Comparison of ENCODE assay signal across 8 mouse cellular contexts in genomic region chr1:23257306-23257895, GRCm38 (mm10).
A peak's percentile ranks its signal among the peaks of the same experiment; 100 is the strongest.
DNase-seq lines count a peak whose midpoint lies in the region; ATAC-seq and TF ChIP-seq lines count a peak whose summit lies in the region.

No protein-coding gene starts in this region.

- no peaks in the 10 kb centered on the region for H3K27me3 ChIP-seq in lung, embryonic 14.5 days (ENCODE audit: insufficient read depth, low read length)
- H3K27me3 ChIP-seq in hindbrain, embryonic 14.5 days (ENCODE audit: control insufficient read depth, insufficient read depth, low read length): no peaks in the 10 kb centered on the region
- H3K27me3 ChIP-seq in midbrain, embryonic 15.5 days (replicated peaks): no peaks in the 10 kb centered on the region

- ATAC-seq in lung, embryonic 14.5 days (ENCODE audit: insufficient read depth): no peak
- no peak for ATAC-seq in hindbrain, embryonic 14.5 days (ENCODE audit: low FRiP score)
- no peak for ATAC-seq in midbrain, embryonic 15.5 days (replicated peaks)

- no peaks in the 10 kb centered on the region; the same call in 1 of the 2 replicates for H3K4me1 ChIP-seq in lung, embryonic 14.5 days (ENCODE audit: insufficient read depth)
- H3K4me1 ChIP-seq in hindbrain, embryonic 14.5 days (replicated peaks; ENCODE audit: control insufficient read depth, insufficient read depth, low read length): peaks cover 7% of the 10 kb centered on the region
- peaks cover 21% of the 10 kb centered on the region for H3K4me1 ChIP-seq in midbrain, embryonic 15.5 days

- peak overlapping the region; percentile 86 for H3K9ac ChIP-seq in lung, embryonic 14.5 days
- peak overlapping the region; percentile 73 for H3K9ac ChIP-seq in hindbrain, embryonic 14.5 days
- peak overlapping the region; percentile 62 for H3K9ac ChIP-seq in midbrain, embryonic 15.5 days

- 16% methylated on average over 10 of the region's 10 CpGs for WGBS in lung, embryonic 14.5 days
- WGBS in hindbrain, embryonic 14.5 days: 20% methylated on average over 10 of the region's 10 CpGs
- WGBS in midbrain, embryonic 15.5 days: 14% methylated on average over 10 of the region's 10 CpGs

- peak overlapping the region; percentile 89; the same call in 1 of the 2 replicates for H3K27ac ChIP-seq in lung, embryonic 14.5 days (ENCODE audit: low read depth)
- peak overlapping the region; percentile 95 for H3K27ac ChIP-seq in hindbrain, embryonic 14.5 days
- no peak overlapping the region for H3K27ac ChIP-seq in midbrain, embryonic 15.5 days

- H3K4me2 ChIP-seq in lung, embryonic 14.5 days: peak overlapping the region; percentile 79
- H3K4me2 ChIP-seq in hindbrain, embryonic 14.5 days (replicated peaks): peak overlapping the region; percentile 69
- peak overlapping the region; percentile 64 for H3K4me2 ChIP-seq in midbrain, embryonic 15.5 days

- peak; percentile 31 for DNase-seq in adrenal gland, postnatal 10 days
- no peak for DNase-seq in adrenal gland, postnatal 4 days (ENCODE audit: low spot score in 2 of 2)
- DNase-seq in lung, embryonic 14.5 days: no peak
- DNase-seq in lung, adult 18-20 months: no peak
- no peak for DNase-seq in hindbrain, embryonic 14.5 days (ENCODE audit: low spot score)
- no peak for DNase-seq in ovary, postnatal 10 days (ENCODE audit: low spot score)
- DNase-seq in layer of hippocampus, postnatal 36 days: no peak

- TF ChIP-seq CTCF in lung, embryonic 14.5 days (IDR thresholded peaks at IDR 0.05; ENCODE audit: low read depth): no peak

- no peaks in the 10 kb centered on the region for H3K9me3 ChIP-seq in lung, embryonic 14.5 days (ENCODE audit: low read depth, low read length)
- H3K9me3 ChIP-seq in hindbrain, embryonic 14.5 days (ENCODE audit: control insufficient read depth, low read length): no peaks in the 10 kb centered on the region
- H3K9me3 ChIP-seq in midbrain, embryonic 15.5 days: no peaks in the 10 kb centered on the region

- H3K36me3 ChIP-seq in lung, embryonic 14.5 days (ENCODE audit: insufficient read depth): no peaks in the 10 kb centered on the region
- H3K36me3 ChIP-seq in hindbrain, embryonic 14.5 days (replicated peaks; ENCODE audit: control insufficient read depth, insufficient read depth): no peaks in the 10 kb centered on the region
- H3K36me3 ChIP-seq in midbrain, embryonic 15.5 days (replicated peaks): no peaks in the 10 kb centered on the region

- H3K4me3 ChIP-seq in lung, embryonic 14.5 days (ENCODE audit: low read depth, low read length): peak overlapping the region; percentile 76
- peak overlapping the region; percentile 86 for H3K4me3 ChIP-seq in hindbrain, embryonic 14.5 days (replicated peaks; ENCODE audit: low read length)
- peak overlapping the region; percentile 63 for H3K4me3 ChIP-seq in midbrain, embryonic 15.5 days
